Mouse (Mus musculus): Measurements from ENCODE around the gene Ugt1a6a. TPM values are rescaled to one million over a fixed set of nuclear protein-coding genes. Genes with fewer than 3 reads are reported as not detected.
A peak's percentile ranks its signal among the peaks of the same experiment; 100 is the strongest.
"Not testable (repeated sequence)": the region's sequence is repeated elsewhere in the genome, so short reads cannot be mapped to it uniquely, and the experiment has no call there.

Ugt1a6a gene
- polyA plus RNA-seq, 1 experiment from 2014 or later = 23.8 TPM

GRCm38 (mm10) chr1:88225301-88225700 lies 90.7 kb downstream of the Ugt1a6a start:
- H3K27me3 ChIP-seq (ENCODE audit: control insufficient read depth, insufficient read depth, low read length); H3K4me1 ChIP-seq (ENCODE audit: control insufficient read depth, insufficient read depth, low read length); H3K4me3 ChIP-seq (ENCODE audit: low read depth, low read length); ATAC-seq (ENCODE audit: insufficient number of reproducible peaks, insufficient read depth, low FRiP score, low read depth); H3K9ac ChIP-seq (replicated peaks; ENCODE audit: low read depth, low read length); H3K36me3 ChIP-seq (ENCODE audit: control insufficient read depth, insufficient read depth, low read length); H3K27ac ChIP-seq (ENCODE audit: low read length); H3K4me2 ChIP-seq (replicated peaks; ENCODE audit: low read depth, low read length): not testable (repeated sequence)
- H3K9me3 ChIP-seq (ENCODE audit: control insufficient read depth, low read depth, low read length) = peaks cover 50% of the 10 kb centered on the region
- 34% methylated on average over 2 of the region's 2 CpGs for WGBS

- H3K27ac ChIP-seq (ENCODE audit: low read length) = no peak overlapping the region
- no peak overlapping the region for H3K4me3 ChIP-seq (ENCODE audit: low read depth, low read length)
- peaks cover 54% of the 10 kb centered on the region for H3K9me3 ChIP-seq (ENCODE audit: control insufficient read depth, low read depth, low read length)
- no peak overlapping the region for H3K9ac ChIP-seq (replicated peaks; ENCODE audit: low read depth, low read length)
- no peak for ATAC-seq (ENCODE audit: insufficient number of reproducible peaks, insufficient read depth, low FRiP score, low read depth)
- no peaks in the 10 kb centered on the region for H3K36me3 ChIP-seq (ENCODE audit: control insufficient read depth, insufficient read depth, low read length)
- no peaks in the 10 kb centered on the region for H3K27me3 ChIP-seq (ENCODE audit: control insufficient read depth, insufficient read depth, low read length)
- no peaks in the 10 kb centered on the region for H3K4me1 ChIP-seq (ENCODE audit: control insufficient read depth, insufficient read depth, low read length)
- H3K4me2 ChIP-seq (replicated peaks; ENCODE audit: low read depth, low read length) = no peak overlapping the region
These were observed 91.1 kb downstream of the Ugt1a6a start for GRCm38 (mm10) chr1:88225741-88226140.

DNA sequence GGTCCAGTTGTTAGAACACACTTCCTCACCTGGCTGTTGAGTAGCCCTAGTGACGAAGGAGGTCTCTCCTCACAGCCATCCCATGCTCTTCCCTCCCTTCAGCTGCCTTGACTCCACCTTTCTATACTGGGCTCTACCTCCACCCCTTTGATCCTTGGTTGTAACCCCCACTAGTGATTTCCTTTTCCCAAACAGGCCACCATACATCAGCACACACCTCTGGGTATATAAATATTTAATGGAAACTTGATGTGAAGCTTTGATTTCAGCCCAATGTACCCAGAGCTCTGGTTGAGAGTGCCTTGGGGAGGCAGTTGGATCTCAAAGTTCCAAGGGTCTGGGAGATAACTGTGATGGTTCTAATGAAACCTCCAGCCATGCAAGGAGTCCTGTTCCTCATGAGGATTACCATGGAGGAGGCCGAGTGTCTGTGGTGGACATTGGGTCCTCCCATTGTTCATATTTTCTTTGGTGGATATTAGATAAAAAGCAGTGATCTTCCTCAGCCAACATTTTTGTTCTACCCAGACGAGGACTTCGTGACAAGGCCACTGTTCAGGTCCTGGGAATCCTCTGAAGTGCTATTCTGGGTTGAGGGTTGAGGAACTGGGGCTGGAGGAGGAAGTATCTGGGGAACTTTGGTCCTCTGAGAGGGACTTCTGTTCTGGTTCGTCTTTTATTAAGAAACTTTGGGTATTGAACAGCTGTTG lies 92.2 kb downstream of the Ugt1a6a start, which contains the start of gene Mroh2a:
Gene Mroh2a, plus strand, starts transcription at position 317 of the 710 bp plus-strand sequence.
- Histone ChIP-seq H3K27me3 (ENCODE audit: control insufficient read depth, insufficient read depth, low read length) (no peaks in the 10 kb centered on the region), H3K4me2 (replicated peaks; ENCODE audit: low read depth, low read length) (no peak within 1 kb of the TSS), H3K27ac (ENCODE audit: low read length) (no peak within 1 kb of the TSS), H3K36me3 (ENCODE audit: control insufficient read depth, insufficient read depth, low read length) (no peaks in the 10 kb centered on the region), H3K4me1 (ENCODE audit: control insufficient read depth, insufficient read depth, low read length) (no peaks in the 10 kb centered on the region), H3K9ac (replicated peaks; ENCODE audit: low read depth, low read length) (no peak within 1 kb of the TSS), H3K4me3 (ENCODE audit: low read depth, low read length) (no peak within 1 kb of the TSS), H3K9me3 (ENCODE audit: control insufficient read depth, low read depth, low read length) (peaks cover 65% of the 10 kb centered on the region)
- no peak for ATAC-seq (ENCODE audit: insufficient number of reproducible peaks, insufficient read depth, low FRiP score, low read depth)
- WGBS = 57% methylated on average over 5 of the region's 5 CpGs

- ATAC-seq (ENCODE audit: insufficient number of reproducible peaks, insufficient read depth, low FRiP score, low read depth) = no peak
- no peak overlapping the region for H3K4me3 ChIP-seq (ENCODE audit: low read depth, low read length)
- no peaks in the 10 kb centered on the region for H3K4me1 ChIP-seq (ENCODE audit: control insufficient read depth, insufficient read depth, low read length)
- H3K36me3 ChIP-seq (ENCODE audit: control insufficient read depth, insufficient read depth, low read length) = no peaks in the 10 kb centered on the region
- WGBS = 59% methylated on average over 2 of the region's 2 CpGs
- no peak overlapping the region for H3K27ac ChIP-seq (ENCODE audit: low read length)
- no peak overlapping the region for H3K9ac ChIP-seq (replicated peaks; ENCODE audit: low read depth, low read length)
- no peak overlapping the region for H3K4me2 ChIP-seq (replicated peaks; ENCODE audit: low read depth, low read length)
- peaks cover 67% of the 10 kb centered on the region for H3K9me3 ChIP-seq (ENCODE audit: control insufficient read depth, low read depth, low read length)
- H3K27me3 ChIP-seq (ENCODE audit: control insufficient read depth, insufficient read depth, low read length) = no peaks in the 10 kb centered on the region
These were observed 92.9 kb downstream of the Ugt1a6a start for GRCm38 (mm10) chr1:88227482-88227881.

DNA sequence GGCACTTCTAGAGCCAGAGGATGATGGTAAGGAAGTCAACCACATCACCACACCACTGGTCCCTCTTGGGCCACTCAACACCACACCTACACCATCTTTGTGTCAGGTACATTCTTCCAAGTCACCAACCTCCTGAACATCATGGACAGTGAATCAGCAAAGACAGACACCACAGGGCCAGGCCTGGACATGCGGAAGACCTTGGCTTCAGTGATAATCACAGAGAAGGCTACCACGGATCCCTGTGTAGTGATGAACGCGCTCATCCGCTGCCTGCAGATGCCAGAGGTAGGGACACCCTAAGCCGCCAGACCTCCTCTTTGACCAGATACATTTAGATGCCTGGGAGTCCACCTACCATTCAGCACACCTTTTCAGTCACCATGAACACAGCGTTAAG lies 93.5 kb downstream of the Ugt1a6a start:
- 0 out of 2 replicates have a peak, but pooled peaks have one; percentile 3 for ATAC-seq (ENCODE audit: insufficient number of reproducible peaks, insufficient read depth, low FRiP score, low read depth)

GRCm38 (mm10) chr1:88229566-88229965 lies 95.0 kb downstream of the Ugt1a6a start:
- Histone ChIP-seq H3K9me3 (ENCODE audit: control insufficient read depth, low read depth, low read length) (peaks cover 87% of the 10 kb centered on the region), H3K27ac (ENCODE audit: low read length) (no peak overlapping the region), H3K36me3 (ENCODE audit: control insufficient read depth, insufficient read depth, low read length) (no peaks in the 10 kb centered on the region), H3K27me3 (ENCODE audit: control insufficient read depth, insufficient read depth, low read length) (no peaks in the 10 kb centered on the region), H3K9ac (replicated peaks; ENCODE audit: low read depth, low read length) (no peak overlapping the region), H3K4me1 (ENCODE audit: control insufficient read depth, insufficient read depth, low read length) (no peaks in the 10 kb centered on the region), H3K4me3 (ENCODE audit: low read depth, low read length) (no peak overlapping the region), H3K4me2 (replicated peaks; ENCODE audit: low read depth, low read length) (no peak overlapping the region)
- WGBS = 78% methylated on average over 3 of the region's 3 CpGs
- no peak for ATAC-seq (ENCODE audit: insufficient number of reproducible peaks, insufficient read depth, low FRiP score, low read depth)

More for the DNA sequence above, 93.5 kb downstream of the Ugt1a6a start:
- Histone ChIP-seq H3K27me3 (ENCODE audit: control insufficient read depth, insufficient read depth, low read length) (no peaks in the 10 kb centered on the region), H3K9me3 (ENCODE audit: control insufficient read depth, low read depth, low read length) (peaks cover 74% of the 10 kb centered on the region), H3K4me2 (replicated peaks; ENCODE audit: low read depth, low read length) (no peak overlapping the region), H3K9ac (replicated peaks; ENCODE audit: low read depth, low read length) (no peak overlapping the region), H3K4me3 (ENCODE audit: low read depth, low read length) (no peak overlapping the region), H3K4me1 (ENCODE audit: control insufficient read depth, insufficient read depth, low read length) (no peaks in the 10 kb centered on the region), H3K27ac (ENCODE audit: low read length) (no peak overlapping the region), H3K36me3 (ENCODE audit: control insufficient read depth, insufficient read depth, low read length) (no peaks in the 10 kb centered on the region)
- WGBS = 71% methylated on average over 7 of the region's 7 CpGs

GRCm38 (mm10) chr1:88229986-88230385 lies 95.4 kb downstream of the Ugt1a6a start:
- Histone ChIP-seq H3K4me3 (ENCODE audit: low read depth, low read length) (no peak overlapping the region), H3K9ac (replicated peaks; ENCODE audit: low read depth, low read length) (no peak overlapping the region), H3K4me1 (ENCODE audit: control insufficient read depth, insufficient read depth, low read length) (no peaks in the 10 kb centered on the region), H3K27ac (ENCODE audit: low read length) (no peak overlapping the region), H3K27me3 (ENCODE audit: control insufficient read depth, insufficient read depth, low read length) (no peaks in the 10 kb centered on the region), H3K4me2 (replicated peaks; ENCODE audit: low read depth, low read length) (no peak overlapping the region), H3K36me3 (ENCODE audit: control insufficient read depth, insufficient read depth, low read length) (no peaks in the 10 kb centered on the region), H3K9me3 (ENCODE audit: control insufficient read depth, low read depth, low read length) (peaks cover 92% of the 10 kb centered on the region)
- 84% methylated on average over 5 of the region's 5 CpGs for WGBS
- no peak for ATAC-seq (ENCODE audit: insufficient number of reproducible peaks, insufficient read depth, low FRiP score, low read depth)

GRCm38 (mm10) chr1:88230421-88230820 lies 95.8 kb downstream of the Ugt1a6a start:
- Histone ChIP-seq H3K36me3 (ENCODE audit: control insufficient read depth, insufficient read depth, low read length) (no peaks in the 10 kb centered on the region), H3K27ac (ENCODE audit: low read length) (no peak overlapping the region), H3K9me3 (ENCODE audit: control insufficient read depth, low read depth, low read length) (peaks cover 95% of the 10 kb centered on the region), H3K4me1 (ENCODE audit: control insufficient read depth, insufficient read depth, low read length) (no peaks in the 10 kb centered on the region), H3K27me3 (ENCODE audit: control insufficient read depth, insufficient read depth, low read length) (no peaks in the 10 kb centered on the region), H3K4me3 (ENCODE audit: low read depth, low read length) (no peak overlapping the region), H3K9ac (replicated peaks; ENCODE audit: low read depth, low read length) (no peak overlapping the region), H3K4me2 (replicated peaks; ENCODE audit: low read depth, low read length) (no peak overlapping the region)
- ATAC-seq (ENCODE audit: insufficient number of reproducible peaks, insufficient read depth, low FRiP score, low read depth) = no peak
- 72% methylated on average over 7 of the region's 7 CpGs for WGBS

Data from stomach, embryonic 14.5 days (tissue).